Mouse (Mus musculus): Measurements from ENCODE around the gene Lyrm7. TPM values are rescaled to one million over a fixed set of nuclear protein-coding genes. Genes with fewer than 3 reads are reported as not detected.
"Not testable (repeated sequence)": the region's sequence is repeated elsewhere in the genome, so short reads cannot be mapped to it uniquely, and the experiment has no call there.

The Lyrm7 gene
- polyA plus RNA-seq, 1 experiment from 2014 or later, result 7.1 TPM

DNA sequence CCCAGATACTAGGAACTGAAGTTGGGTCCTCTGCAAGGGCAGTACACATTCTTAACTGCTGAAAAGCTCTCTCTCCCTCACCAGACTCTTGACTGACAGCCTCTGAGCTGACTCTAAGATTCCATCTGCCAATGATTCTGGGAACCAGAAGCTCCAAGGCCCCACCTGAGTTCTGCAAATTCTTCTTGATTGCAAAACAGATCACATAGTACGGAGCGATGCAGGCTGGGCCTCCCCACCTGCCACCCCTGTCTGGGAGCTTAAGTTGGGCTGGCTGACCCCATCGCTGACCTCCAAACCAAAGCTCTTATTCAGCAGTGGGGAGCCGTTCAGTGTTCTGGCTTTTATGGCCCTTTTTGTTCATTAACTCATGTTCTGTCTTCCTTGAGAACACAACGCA lies 36.8 kb upstream of the Lyrm7 start:
- H3K4me1 ChIP-seq (replicated peaks), result peaks cover 3% of the 10 kb centered on the region
- no peak overlapping the region for H3K4me2 ChIP-seq (replicated peaks)
- H3K27ac ChIP-seq, result no peak overlapping the region
- no peak for ATAC-seq
- no peak overlapping the region for H3K4me3 ChIP-seq (replicated peaks)
- H3K9me3 ChIP-seq, result no peaks in the 10 kb centered on the region
- no peak overlapping the region for H3K9ac ChIP-seq (replicated peaks)
- H3K36me3 ChIP-seq, result no peaks in the 10 kb centered on the region
- no peaks in the 10 kb centered on the region for H3K27me3 ChIP-seq
- WGBS, result 38% methylated on average over 5 of the region's 5 CpGs

GRCm38 (mm10) chr11:54896646-54897045 lies 35.9 kb upstream of the Lyrm7 start:
- ATAC-seq; H3K36me3 ChIP-seq; H3K4me3 ChIP-seq (replicated peaks); H3K9ac ChIP-seq (replicated peaks); H3K4me1 ChIP-seq (replicated peaks); H3K4me2 ChIP-seq (replicated peaks); H3K27me3 ChIP-seq; H3K27ac ChIP-seq; H3K9me3 ChIP-seq: not testable (repeated sequence)
- 94% methylated on average over 3 of the region's 3 CpGs for WGBS

DNA sequence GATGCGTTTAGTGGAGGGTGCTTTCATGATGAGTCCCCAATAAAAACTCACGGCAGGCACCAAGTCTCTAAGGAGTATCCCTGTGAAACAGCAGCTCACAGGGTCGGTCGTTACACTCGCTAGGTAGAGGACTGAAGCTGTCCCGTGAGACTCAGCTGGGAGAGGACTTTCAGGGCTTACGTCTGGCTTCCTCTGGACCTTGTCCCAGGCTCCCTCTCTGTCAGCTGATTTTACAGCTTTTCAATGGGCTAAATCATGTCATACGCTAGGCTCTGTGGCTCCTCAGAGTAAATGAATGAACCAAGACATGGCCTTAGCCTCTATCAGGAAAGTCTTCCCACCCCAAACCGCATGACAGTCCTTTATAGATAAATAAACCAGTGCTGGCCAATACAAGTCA lies 33.9 kb upstream of the Lyrm7 start:
- H3K4me2 ChIP-seq (replicated peaks), result no peak overlapping the region
- no peaks in the 10 kb centered on the region for H3K36me3 ChIP-seq
- no peak for ATAC-seq
- no peaks in the 10 kb centered on the region for H3K9me3 ChIP-seq
- H3K27ac ChIP-seq, result no peak overlapping the region
- no peak overlapping the region for H3K4me3 ChIP-seq (replicated peaks)
- no peaks in the 10 kb centered on the region for H3K4me1 ChIP-seq (replicated peaks)
- H3K9ac ChIP-seq (replicated peaks), result no peak overlapping the region
- H3K27me3 ChIP-seq, result no peaks in the 10 kb centered on the region
- 76% methylated on average over 9 of the region's 9 CpGs for WGBS

- Histone ChIP-seq H3K4me2 (replicated peaks) (no peak overlapping the region), H3K27ac (no peak overlapping the region), H3K27me3 (no peaks in the 10 kb centered on the region), H3K4me1 (replicated peaks) (no peaks in the 10 kb centered on the region), H3K36me3 (no peaks in the 10 kb centered on the region), H3K4me3 (replicated peaks) (no peak overlapping the region), H3K9ac (replicated peaks) (no peak overlapping the region), H3K9me3 (no peaks in the 10 kb centered on the region)
- 62% methylated on average over 7 of the region's 7 CpGs for WGBS
- no peak for ATAC-seq
Measured at GRCm38 (mm10) chr11:54892091-54892490, 31.4 kb upstream of the Lyrm7 start.

GRCm38 (mm10) chr11:54891341-54891740 lies 30.6 kb upstream of the Lyrm7 start:
- Histone ChIP-seq H3K27ac (no peak overlapping the region), H3K9ac (replicated peaks) (no peak overlapping the region), H3K4me3 (replicated peaks) (no peak overlapping the region), H3K36me3 (no peaks in the 10 kb centered on the region), H3K27me3 (no peaks in the 10 kb centered on the region), H3K4me2 (replicated peaks) (no peak overlapping the region), H3K4me1 (replicated peaks) (no peaks in the 10 kb centered on the region), H3K9me3 (no peaks in the 10 kb centered on the region)
- WGBS, result 88% methylated on average over 5 of the region's 5 CpGs
- no peak for ATAC-seq

DNA sequence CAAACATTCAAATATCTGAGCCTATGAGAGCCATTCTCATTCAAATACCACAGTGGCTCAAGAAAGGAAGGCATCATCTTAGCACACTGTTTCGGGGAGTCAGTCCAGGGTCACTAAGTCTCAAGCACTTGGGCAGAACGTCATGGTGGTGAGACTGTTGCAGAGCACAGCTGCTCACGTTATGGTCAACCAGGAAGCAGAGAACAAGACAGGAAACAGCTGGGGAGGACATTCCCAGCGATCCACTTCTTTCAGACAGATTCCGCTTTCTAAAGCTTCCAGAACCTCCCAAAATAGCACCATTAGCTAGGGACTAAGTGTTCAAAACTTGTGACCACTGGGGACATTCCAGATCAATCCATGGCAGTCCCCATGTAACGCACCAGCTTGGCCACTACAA lies 27.2 kb upstream of the Lyrm7 start:
- no peaks in the 10 kb centered on the region for H3K9me3 ChIP-seq
- no peaks in the 10 kb centered on the region for H3K36me3 ChIP-seq
- WGBS, result 86% methylated on average over 6 of the region's 6 CpGs
- H3K9ac ChIP-seq (replicated peaks), result no peak overlapping the region
- no peak overlapping the region for H3K4me2 ChIP-seq (replicated peaks)
- no peak overlapping the region for H3K4me3 ChIP-seq (replicated peaks)
- H3K27me3 ChIP-seq, result no peaks in the 10 kb centered on the region
- ATAC-seq, result no peak
- no peaks in the 10 kb centered on the region for H3K4me1 ChIP-seq (replicated peaks)
- no peak overlapping the region for H3K27ac ChIP-seq

- no peak for ATAC-seq
- Histone ChIP-seq H3K4me3 (replicated peaks) (no peak overlapping the region), H3K27ac (no peak overlapping the region), H3K9me3 (no peaks in the 10 kb centered on the region), H3K9ac (replicated peaks) (no peak overlapping the region), H3K27me3 (no peaks in the 10 kb centered on the region), H3K36me3 (no peaks in the 10 kb centered on the region), H3K4me2 (replicated peaks) (no peak overlapping the region), H3K4me1 (replicated peaks) (peaks cover 6% of the 10 kb centered on the region)
- 90% methylated on average over 2 of the region's 2 CpGs for WGBS
Measured at GRCm38 (mm10) chr11:54885406-54885805, 24.7 kb upstream of the Lyrm7 start.

DNA sequence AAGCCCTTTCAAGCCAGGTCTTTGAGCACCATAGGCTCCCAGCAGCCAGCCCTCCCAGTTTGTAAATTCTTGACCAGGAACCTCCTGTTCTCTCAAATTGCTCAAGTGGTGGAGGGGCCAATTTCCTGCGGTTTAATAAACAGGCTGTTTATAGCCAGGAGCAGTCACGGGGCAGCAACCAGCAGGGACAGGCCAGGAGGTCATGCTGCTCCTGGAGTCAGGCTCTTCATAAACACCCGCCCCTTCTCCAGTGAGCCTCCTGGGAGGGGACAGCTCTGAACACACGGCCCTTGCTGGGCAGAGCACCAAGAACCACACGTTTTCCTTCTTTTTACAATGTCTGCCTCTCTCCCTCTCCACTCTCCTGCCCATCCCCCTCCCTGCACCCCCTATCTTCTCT lies 24.2 kb upstream of the Lyrm7 start:
- Histone ChIP-seq H3K9ac (replicated peaks) (no peak overlapping the region), H3K9me3 (no peaks in the 10 kb centered on the region), H3K36me3 (no peaks in the 10 kb centered on the region), H3K4me2 (replicated peaks) (no peak overlapping the region), H3K27me3 (no peaks in the 10 kb centered on the region), H3K27ac (no peak overlapping the region), H3K4me3 (replicated peaks) (no peak overlapping the region), H3K4me1 (replicated peaks) (peaks cover 6% of the 10 kb centered on the region)
- WGBS, result 38% methylated on average over 5 of the region's 5 CpGs
- ATAC-seq, result no peak

DNA sequence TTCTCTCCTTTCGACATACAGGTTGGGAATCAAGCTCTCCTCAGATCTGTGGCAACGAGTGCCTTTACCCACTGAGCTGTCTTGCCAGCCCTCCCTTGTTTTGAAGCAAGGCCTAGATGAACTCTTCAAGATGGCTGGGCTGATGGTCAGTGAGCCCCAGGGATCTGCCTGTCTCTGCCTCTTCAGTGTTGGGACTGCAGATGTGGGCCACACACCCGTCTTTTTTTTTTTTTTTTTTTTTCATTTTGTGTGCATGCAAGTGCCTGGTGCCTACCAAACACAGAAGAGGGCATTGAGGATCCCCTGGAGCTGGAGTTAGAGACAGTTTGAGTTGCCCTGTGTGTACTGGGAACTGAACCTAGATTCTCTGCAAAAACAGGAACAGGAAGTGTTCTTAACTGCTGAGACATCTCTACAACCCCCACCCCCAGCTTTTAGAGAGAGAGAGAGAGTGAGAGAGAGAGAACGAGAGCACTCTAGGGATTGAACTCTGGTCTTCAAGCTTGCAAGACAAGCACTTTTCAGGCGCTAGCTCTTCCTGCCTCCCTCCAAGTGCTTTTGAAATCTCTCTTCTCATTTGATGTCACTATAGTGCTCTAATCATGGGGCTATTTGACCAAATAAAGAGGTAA lies 23.6 kb upstream of the Lyrm7 start:
- Histone ChIP-seq H3K27me3 (no peaks in the 10 kb centered on the region), H3K4me1 (replicated peaks) (peaks cover 6% of the 10 kb centered on the region), H3K36me3 (no peaks in the 10 kb centered on the region), H3K4me3 (replicated peaks) (no peak overlapping the region), H3K9ac (replicated peaks) (no peak overlapping the region), H3K4me2 (replicated peaks) (no peak overlapping the region), H3K9me3 (no peaks in the 10 kb centered on the region), H3K27ac (no peak overlapping the region)
- WGBS, result 75% methylated on average over 5 of the region's 5 CpGs
- no peak for ATAC-seq

DNA sequence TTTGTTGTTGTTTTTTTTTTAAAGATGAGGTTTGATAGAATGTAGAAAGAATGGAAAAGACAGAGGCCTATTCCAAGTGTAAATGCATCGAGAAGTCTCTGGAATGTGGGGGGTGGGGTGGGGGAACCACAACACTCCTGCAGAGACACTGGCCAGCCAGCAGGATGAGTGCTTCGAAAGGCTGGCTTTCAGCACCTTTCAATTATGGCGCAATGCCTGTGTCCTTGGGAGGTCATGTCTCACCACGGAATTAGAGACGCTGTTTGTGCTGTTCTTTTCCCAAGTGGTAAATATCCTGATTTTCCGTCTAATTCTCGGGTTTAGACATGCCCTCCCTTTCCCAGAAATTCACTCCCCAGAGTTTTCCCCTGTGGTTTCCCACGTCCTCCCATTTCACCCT lies 22.0 kb upstream of the Lyrm7 start:
- Histone ChIP-seq H3K27ac (no peak overlapping the region), H3K4me1 (replicated peaks) (peaks cover 6% of the 10 kb centered on the region), H3K9me3 (no peaks in the 10 kb centered on the region), H3K4me2 (replicated peaks) (no peak overlapping the region), H3K27me3 (no peaks in the 10 kb centered on the region), H3K4me3 (replicated peaks) (no peak overlapping the region), H3K36me3 (no peaks in the 10 kb centered on the region), H3K9ac (replicated peaks) (no peak overlapping the region)
- 51% methylated on average over 8 of the region's 8 CpGs for WGBS
- no peak for ATAC-seq

DNA sequence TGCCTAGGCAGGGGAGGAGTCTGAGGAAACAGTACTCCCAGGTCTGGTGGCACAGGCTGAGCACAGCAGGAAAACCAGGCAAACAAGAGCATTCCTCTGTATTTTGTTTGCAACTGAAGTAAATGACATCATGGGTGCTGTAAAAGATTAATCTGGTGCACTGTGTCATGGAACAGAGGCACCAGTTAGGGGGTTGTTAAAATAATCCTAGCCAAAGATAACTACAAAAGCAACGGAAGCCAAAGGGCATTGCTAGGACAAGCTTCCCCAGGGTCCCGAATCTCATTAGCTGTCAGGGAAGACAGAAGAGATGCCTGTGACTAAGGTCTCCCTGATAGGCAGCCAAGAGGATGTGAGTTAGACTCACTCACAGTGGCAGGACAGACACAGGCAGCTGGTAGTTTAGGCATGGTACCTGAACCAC lies 20.3 kb upstream of the Lyrm7 start:
- H3K4me3 ChIP-seq (replicated peaks), result no peak overlapping the region
- no peak for ATAC-seq
- WGBS, result 5% methylated on average over 2 of the region's 2 CpGs

GRCm38 (mm10) chr11:54879922-54880321 lies 19.2 kb upstream of the Lyrm7 start:
- H3K27me3 ChIP-seq, result no peaks in the 10 kb centered on the region
- no peak for ATAC-seq
- H3K9ac ChIP-seq (replicated peaks), result no peak overlapping the region
- H3K27ac ChIP-seq, result no peak overlapping the region; the same call in 1 of the 2 replicates
- H3K4me1 ChIP-seq (replicated peaks), result peaks cover 6% of the 10 kb centered on the region
- no peak overlapping the region for H3K4me2 ChIP-seq (replicated peaks)
- 83% methylated on average over 10 of the region's 10 CpGs for whole genome bisulfite sequencing
- no peaks in the 10 kb centered on the region for H3K9me3 ChIP-seq
- no peaks in the 10 kb centered on the region for H3K36me3 ChIP-seq
- no peak overlapping the region for H3K4me3 ChIP-seq (replicated peaks)

More for the DNA sequence above, 20.3 kb upstream of the Lyrm7 start:
- H3K9me3 ChIP-seq, result no peaks in the 10 kb centered on the region
- H3K9ac ChIP-seq (replicated peaks), result no peak overlapping the region
- H3K36me3 ChIP-seq, result no peaks in the 10 kb centered on the region
- H3K27me3 ChIP-seq, result no peaks in the 10 kb centered on the region
- no peak overlapping the region for H3K4me2 ChIP-seq (replicated peaks)
- H3K27ac ChIP-seq, result no peak overlapping the region
- H3K4me1 ChIP-seq (replicated peaks), result peaks cover 6% of the 10 kb centered on the region

GRCm38 (mm10) chr11:54879434-54879833 lies 18.7 kb upstream of the Lyrm7 start:
- peaks cover 4% of the 10 kb centered on the region; the same call in 1 of the 2 replicates for H3K36me3 ChIP-seq
- 38% methylated on average over 4 of the region's 4 CpGs for WGBS
- no peak overlapping the region for H3K4me3 ChIP-seq (replicated peaks)
- ATAC-seq, result 0 out of 2 replicates have a peak, but pooled peaks have one; percentile 53
- peaks cover 6% of the 10 kb centered on the region for H3K4me1 ChIP-seq (replicated peaks)
- H3K27ac ChIP-seq, result no peak overlapping the region
- H3K27me3 ChIP-seq, result no peaks in the 10 kb centered on the region
- H3K9me3 ChIP-seq, result no peaks in the 10 kb centered on the region
- H3K9ac ChIP-seq (replicated peaks), result no peak overlapping the region
- no peak overlapping the region for H3K4me2 ChIP-seq (replicated peaks)
